Mouse (Mus musculus) lung, postnatal 0 days (tissue): ENCODE data around the gene Epor. TPM values are rescaled to one million over a fixed set of nuclear protein-coding genes. Genes with fewer than 3 reads are reported as not detected.

Source experiments
- ATAC-seq: fragments of 200-750 bp; cut with Nextera tagmentation; 2 replicates; pipeline ENCODE4 v1.8.0; 2017; ENCODE audit warnings: moderate library complexity
- DNase-seq: peaks from one replicate; pipeline ENCODE4 v3.0.0-alpha.2; 2016; ENCODE audit warnings: low spot score
- H3K27ac ChIP-seq: fragments of 300-500 bp; sonication (generic); 2 replicates; pipeline ENCODE4 v1.5.1; 2014; ENCODE audit warnings: antibody characterized with exemption, mild to moderate bottlenecking, low read length, mixed read lengths
- H3K27me3 ChIP-seq: fragments of 300-500 bp; sonication (generic); replicated peaks from 2 replicates; pipeline ENCODE4 v1.6.1; 2014; ENCODE audit warnings: low read length, mixed read lengths; ENCODE audit not compliant: insufficient read depth
- H3K36me3 ChIP-seq: fragments of 300-500 bp; sonication (generic); 2 replicates; pipeline ENCODE4 v1.6.1; 2014; ENCODE audit warnings: low read length, mixed read lengths; ENCODE audit not compliant: insufficient read depth
- H3K4me1 ChIP-seq: fragments of 300-500 bp; sonication (generic); 2 replicates; pipeline ENCODE4 v1.6.1; 2014; ENCODE audit warnings: antibody characterized with exemption, low read depth, low read length, mixed read lengths; ENCODE audit not compliant: insufficient read depth
- H3K4me2 ChIP-seq: fragments of 300-500 bp; sonication (generic); replicated peaks from 2 replicates; pipeline ENCODE4 v1.6.1; 2014; ENCODE audit warnings: low read depth, mild to moderate bottlenecking, low read length, moderate library complexity, mixed read lengths
- H3K4me3 ChIP-seq: fragments of 300-500 bp; sonication (generic); 2 replicates; pipeline ENCODE4 v1.5.1; 2014; ENCODE audit warnings: low read depth, low read length
- H3K9ac ChIP-seq: fragments of 300-500 bp; sonication (generic); replicated peaks from 2 replicates; pipeline ENCODE4 v1.6.1; 2014; ENCODE audit warnings: low read depth, mild to moderate bottlenecking
- H3K9me3 ChIP-seq: fragments of 300-500 bp; sonication (generic); 2 replicates; pipeline ENCODE4 v1.6.1; 2016; ENCODE audit warnings: low read length, mixed read lengths
- CTCF ChIP-seq: IDR thresholded peaks from 2 replicates; pipeline ENCODE4 v1.5.1; 2016; ENCODE audit warnings: antibody characterized with exemption, mild to moderate bottlenecking
- EP300 ChIP-seq: IDR thresholded peaks from 2 replicates; pipeline ENCODE4 v1.6.1; 2016; ENCODE audit warnings: antibody characterized with exemption, mild to moderate bottlenecking, control low read depth
- WGBS: fragments of 180-500 bp; shearing (Covaris S2); extraction: QIAGEN DNeasy Blood & Tissue Kit; methylation state at CpG from one replicate; pipeline ENCODE4 v1.1.7; 2014; 5-methylcytosine and 5-hydroxymethylcytosine counted together
- polyA plus RNA-seq: library from polyadenylated mRNA; unstranded; fragments of >200 nt; fragmentation: Nextera tagmentation; extraction: Ambion mirVana; gene quantifications from 2 replicates; pipeline ENCODE4 v1.2.1, GENCODE M21; 2015

Gene Epor
- polyA plus RNA-seq, 1 experiment from 2014 or later: 7.4 TPM

- no peaks in the 10 kb centered on the region for H3K9me3 ChIP-seq
- ATAC-seq (no peak), DNase-seq (no peak)
- H3K36me3 ChIP-seq: no peaks in the 10 kb centered on the region; the same call in none of the 2 replicates
- H3K4me3 ChIP-seq: no peak overlapping the region
- TF ChIP-seq EP300: no peak
- TF ChIP-seq CTCF: peak; percentile 14; the same call in 1 of the 2 replicates
- no peak overlapping the region for H3K4me2 ChIP-seq
- no peaks in the 10 kb centered on the region for H3K27me3 ChIP-seq
- 85% methylated on average over 4 of the region's 4 CpGs for WGBS
- H3K4me1 ChIP-seq: peaks cover 8% of the 10 kb centered on the region; the same call in 1 of the 2 replicates
- no peak overlapping the region for H3K9ac ChIP-seq
- no peak overlapping the region for H3K27ac ChIP-seq
Observed at GRCm38 (mm10) chr9:22001633-22002032, 38.3 kb upstream of the Epor start.

DNA sequence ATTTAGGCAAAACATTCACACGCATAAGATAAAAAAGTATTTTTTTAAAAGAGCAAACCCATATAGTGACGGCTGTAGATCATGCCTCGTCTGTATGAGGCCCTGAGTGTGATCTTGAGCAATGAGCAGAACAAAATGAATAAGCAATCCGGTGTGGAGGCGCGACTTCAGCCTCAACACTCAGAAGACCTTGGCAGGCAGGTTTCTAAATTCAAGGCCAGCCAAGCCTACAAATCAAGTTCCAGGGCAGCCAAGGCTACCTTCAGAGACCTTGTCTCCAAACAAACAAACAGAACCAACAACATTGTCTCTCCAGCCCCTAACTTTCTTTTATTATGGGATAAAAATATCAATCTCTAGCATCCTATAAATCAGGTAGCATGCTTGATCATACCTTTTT is 37.0 kb upstream of the Epor start:
- no peak overlapping the region for H3K4me2 ChIP-seq
- ATAC-seq (no peak), DNase-seq (no peak)
- no peak overlapping the region for H3K27ac ChIP-seq
- 91% methylated on average over 6 of the region's 6 CpGs for WGBS
- H3K9ac ChIP-seq: no peak overlapping the region
- H3K27me3 ChIP-seq: no peaks in the 10 kb centered on the region
- no peaks in the 10 kb centered on the region for H3K9me3 ChIP-seq
- H3K36me3 ChIP-seq: no peaks in the 10 kb centered on the region; the same call in 1 of the 2 replicates
- peaks cover 8% of the 10 kb centered on the region; the same call in 1 of the 2 replicates for H3K4me1 ChIP-seq
- TF ChIP-seq EP300 (no peak), CTCF (no peak)
- H3K4me3 ChIP-seq: no peak overlapping the region

DNA sequence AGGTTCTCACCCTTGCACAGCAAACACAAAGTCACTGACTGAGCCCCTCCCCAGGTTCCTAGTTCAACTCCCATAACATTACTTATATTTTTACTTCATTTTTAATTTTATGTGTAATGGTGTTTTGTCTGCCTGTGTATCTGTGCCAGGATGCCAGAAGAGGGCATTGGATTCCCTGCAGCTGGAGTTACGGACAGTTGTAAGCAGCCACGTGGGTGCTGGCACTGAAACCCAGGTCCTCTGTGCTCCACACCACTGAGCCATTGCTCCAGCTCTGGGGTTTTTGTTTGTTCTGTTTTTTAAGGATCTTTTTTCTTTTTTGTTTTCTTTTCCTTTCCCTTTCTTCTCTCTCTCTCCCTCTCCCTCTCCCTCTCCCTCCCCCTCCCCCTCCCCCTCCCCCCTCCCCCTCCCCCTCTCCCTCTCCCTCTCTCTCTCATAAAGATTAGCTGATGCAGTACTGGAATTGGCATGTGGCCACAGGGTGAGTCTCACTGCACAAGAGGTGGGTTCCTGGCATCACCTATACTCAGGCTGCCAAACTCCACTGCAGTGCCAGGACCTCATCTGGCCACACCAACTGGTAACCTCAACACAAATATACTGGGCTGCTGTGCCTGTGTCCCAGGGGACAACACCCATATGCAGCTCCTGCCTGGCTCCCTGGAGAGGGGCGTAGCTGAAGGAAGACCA is 33.0 kb upstream of the Epor start:
- ATAC-seq (no peak), DNase-seq (no peak)
- Histone ChIP-seq H3K27me3 (peaks cover 10% of the 10 kb centered on the region; the same call in 1 of the 2 replicates), H3K4me2 (no peak overlapping the region), H3K9ac (no peak overlapping the region), H3K27ac (no peak overlapping the region), H3K36me3 (no peaks in the 10 kb centered on the region), H3K4me3 (no peak overlapping the region), H3K9me3 (no peaks in the 10 kb centered on the region), H3K4me1 (no peaks in the 10 kb centered on the region)
- WGBS: 82% methylated on average over 3 of the region's 3 CpGs
- TF ChIP-seq EP300 (no peak), CTCF (no peak)

DNA sequence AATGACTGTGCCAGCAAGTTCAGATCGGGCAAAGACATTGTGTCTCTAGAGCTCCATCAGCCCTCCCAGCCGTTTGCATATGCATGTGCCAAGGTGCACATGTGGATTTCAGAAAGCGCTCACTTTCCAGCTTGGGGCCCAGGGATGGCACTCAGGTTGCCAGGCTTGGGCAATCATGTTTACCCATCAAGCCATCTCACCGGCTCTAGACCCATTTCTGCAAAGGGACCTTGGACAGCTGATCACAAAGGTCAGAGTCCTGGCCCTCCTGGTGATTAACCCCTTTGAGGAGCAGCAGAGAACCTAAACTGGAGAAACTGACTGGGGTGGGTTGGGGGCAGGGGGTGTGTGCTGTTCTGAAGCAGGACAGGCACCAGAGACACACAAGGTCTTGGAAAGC is 28.9 kb upstream of the Epor start:
- H3K27ac ChIP-seq: no peak overlapping the region
- no peaks in the 10 kb centered on the region for H3K9me3 ChIP-seq
- H3K4me1 ChIP-seq: peaks cover 13% of the 10 kb centered on the region
- DNase-seq: no peak
- no peak for ATAC-seq
- TF ChIP-seq CTCF (no peak), EP300 (no peak)
- H3K4me2 ChIP-seq: no peak overlapping the region
- no peak overlapping the region for H3K9ac ChIP-seq
- H3K27me3 ChIP-seq: peaks cover 25% of the 10 kb centered on the region; the same call in 1 of the 2 replicates
- no peaks in the 10 kb centered on the region for H3K36me3 ChIP-seq
- no peak overlapping the region for H3K4me3 ChIP-seq
- 71% methylated on average over 4 of the region's 4 CpGs for WGBS

DNA sequence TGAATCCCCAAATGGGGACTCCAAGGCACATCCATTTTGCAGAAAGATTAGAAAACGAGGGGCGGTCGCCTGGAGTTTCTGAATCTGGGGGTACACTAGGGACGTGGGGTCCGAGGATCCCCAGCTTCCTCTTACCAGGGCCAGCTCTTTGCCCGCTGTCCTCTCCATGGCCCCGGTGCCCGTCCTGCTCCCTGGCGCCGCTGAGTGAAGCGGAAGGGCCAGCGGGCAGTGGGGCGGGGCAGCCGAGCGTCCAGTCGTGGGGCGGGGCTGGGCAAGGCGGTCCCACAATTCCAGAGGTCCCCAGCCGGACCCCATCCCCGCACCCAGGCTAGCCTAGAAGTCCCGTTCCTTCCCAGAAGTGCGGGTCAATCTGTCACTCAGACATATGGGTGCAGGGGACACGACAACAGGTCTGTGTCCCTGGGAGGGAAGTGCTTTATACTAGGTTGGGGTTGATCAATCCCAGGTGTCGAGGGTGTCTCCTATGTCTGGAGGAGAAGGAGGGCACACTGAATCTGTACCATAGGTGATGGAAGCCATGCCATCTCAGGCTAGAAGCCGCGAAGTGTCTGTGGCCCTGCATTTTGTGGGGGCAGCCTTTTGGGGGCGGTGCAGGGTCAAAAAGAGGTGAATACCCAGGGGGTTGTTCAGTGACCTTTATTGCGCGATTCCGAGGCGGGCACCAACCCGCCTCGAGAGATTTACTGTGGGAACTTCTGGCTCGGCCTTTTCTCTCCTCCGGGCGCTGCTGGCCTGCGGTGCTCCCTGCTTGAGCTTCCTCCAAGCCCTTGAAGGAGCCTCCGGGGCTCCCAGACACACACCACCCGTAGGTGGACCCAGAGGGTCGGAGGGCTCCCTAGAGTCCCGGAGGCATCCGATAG is 26.2 kb upstream of the Epor start, which contains the start of gene Rgl3:
Rgl3 (minus strand) TSS at position 217 of the 881 bp plus-strand sequence.
- Histone ChIP-seq H3K4me2 (peak within 1 kb of the TSS; percentile 91), H3K27ac (no peak within 1 kb of the TSS), H3K27me3 (peaks cover 25% of the 10 kb centered on the region; the same call in 1 of the 2 replicates), H3K4me1 (peaks cover 13% of the 10 kb centered on the region), H3K4me3 (peak within 1 kb of the TSS; percentile 45), H3K9me3 (no peaks in the 10 kb centered on the region), H3K36me3 (no peaks in the 10 kb centered on the region), H3K9ac (peak within 1 kb of the TSS; percentile 16; the same call in 1 of the 2 replicates)
- ATAC-seq (peak; percentile 79), DNase-seq (peak; percentile 62)
- 1% methylated on average over 37 of the region's 42 CpGs for WGBS
- TF ChIP-seq CTCF (no peak), EP300 (no peak)

GRCm38 (mm10) chr9:21988421-21989101 is 25.3 kb upstream of the Epor start:
- Histone ChIP-seq H3K4me1 (peaks cover 13% of the 10 kb centered on the region), H3K4me2 (peak overlapping the region; percentile 91), H3K27me3 (peaks cover 25% of the 10 kb centered on the region; the same call in 1 of the 2 replicates), H3K9me3 (no peaks in the 10 kb centered on the region), H3K9ac (peak overlapping the region; percentile 16; the same call in 1 of the 2 replicates), H3K4me3 (peak overlapping the region; percentile 45), H3K27ac (no peak overlapping the region), H3K36me3 (no peaks in the 10 kb centered on the region)
- ATAC-seq: peak; percentile 43
- 2% methylated on average over 32 of the region's 32 CpGs for WGBS
- DNase-seq: peak; percentile 41
- peak; percentile 39 for TF ChIP-seq CTCF
- no peak for TF ChIP-seq EP300
